ENCODE assay signal across 10 mouse cellular contexts in the genomic region with DNA sequence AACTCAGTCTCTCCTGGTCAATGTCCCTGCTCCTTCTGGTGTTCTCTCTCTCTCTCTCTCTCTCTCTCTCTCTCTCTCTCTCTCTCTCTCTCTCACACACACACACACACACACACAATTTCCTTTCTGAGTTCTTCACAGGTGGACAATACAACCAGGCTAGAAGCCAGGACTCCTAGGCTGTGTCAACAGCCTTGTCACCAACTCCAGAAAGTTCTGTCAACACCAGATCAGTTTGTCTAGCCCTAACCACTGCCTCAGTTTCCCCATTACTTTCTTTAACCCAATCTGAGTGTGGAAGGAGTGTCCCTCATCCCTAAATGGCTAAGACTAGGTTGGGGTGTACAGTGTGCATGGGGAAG. TPM values are rescaled to one million over a fixed set of nuclear protein-coding genes. Genes with fewer than 3 reads are reported as not detected.
DNase-seq lines count a peak whose midpoint lies in the region; ATAC-seq and TF ChIP-seq lines count a peak whose summit lies in the region.
"Had no signal": no experiment of that assay in that cellular context is flagged by ENCODE, and none has a peak within 500 bp of the region (broad histone marks: within the 10 kb centered on the region; RNA-seq: fewer than 3 reads in every experiment).

No protein-coding gene starts in this region.

- H3K27me3 ChIP-seq in kidney, embryonic 16.5 days (ENCODE audit: insufficient read depth, low read length), result peaks cover 25% of the 10 kb centered on the region; the same call in 1 of the 2 replicates
- peaks cover 50% of the 10 kb centered on the region for H3K27me3 ChIP-seq in limb, embryonic 12.5 days
- H3K27me3 ChIP-seq in neural tube, embryonic 14.5 days (ENCODE audit: control insufficient read depth, insufficient read depth, low read length), result peaks cover 18% of the 10 kb centered on the region
- H3K27me3 ChIP-seq: Patski had no signal

- peak overlapping the region; percentile 61 for H3K4me3 ChIP-seq in kidney, embryonic 16.5 days (ENCODE audit: low read length)
- H3K4me3 ChIP-seq in embryonic fibroblast, embryonic 13.5 days (ENCODE audit: insufficient read depth, low read length), result no peak overlapping the region
- H3K4me3 ChIP-seq in limb, embryonic 12.5 days (replicated peaks), result peak overlapping the region; percentile 57
- H3K4me3 ChIP-seq in neural tube, embryonic 14.5 days (ENCODE audit: low read depth, low read length), result peak overlapping the region; percentile 36

- no peak for TF ChIP-seq CTCF in embryonic fibroblast, embryonic 13.5 days (IDR thresholded peaks at IDR 0.05; ENCODE audit: borderline replicate concordance, insufficient read depth, low read length)

- H3K9me3 ChIP-seq in kidney, embryonic 16.5 days (ENCODE audit: low read length), result no peaks in the 10 kb centered on the region
- H3K9me3 ChIP-seq in limb, embryonic 12.5 days, result no peaks in the 10 kb centered on the region
- H3K9me3 ChIP-seq in neural tube, embryonic 14.5 days (ENCODE audit: control insufficient read depth, low read length), result no peaks in the 10 kb centered on the region

- H3K4me2 ChIP-seq in kidney, embryonic 16.5 days (replicated peaks; ENCODE audit: low read depth, low read length), result peak overlapping the region; percentile 89
- H3K4me2 ChIP-seq in limb, embryonic 12.5 days, result peak overlapping the region; percentile 87
- H3K4me2 ChIP-seq in neural tube, embryonic 14.5 days (ENCODE audit: low read depth, low read length), result peak overlapping the region; percentile 70

- H3K27ac ChIP-seq in kidney, embryonic 16.5 days (ENCODE audit: low read length), result no peak overlapping the region
- H3K27ac ChIP-seq in embryonic fibroblast, embryonic 13.5 days (ENCODE audit: insufficient read depth, low read length), result peak overlapping the region; percentile 91
- no peak overlapping the region for H3K27ac ChIP-seq in limb, embryonic 12.5 days
- no peak overlapping the region for H3K27ac ChIP-seq in neural tube, embryonic 14.5 days (ENCODE audit: low read depth, low read length)

- TF ChIP-seq POLR2A in embryonic fibroblast, embryonic 13.5 days (IDR thresholded peaks at IDR 0.05; ENCODE audit: low read depth, low read length), result no peak

- no peak for DNase-seq in kidney, postnatal 4 days
- no peak for DNase-seq in thymus, postnatal 4 days
- no peak for DNase-seq in T-cell, adult 2 months (ENCODE audit: low spot score)
- DNase-seq in cerebellum, postnatal 36 days, result no peak
- DNase-seq: kidney, adult 11 months had no signal

- H3K9ac ChIP-seq in kidney, embryonic 16.5 days (replicated peaks; ENCODE audit: low read length), result peak overlapping the region; percentile 69
- H3K9ac ChIP-seq in limb, embryonic 12.5 days (replicated peaks), result peak overlapping the region; percentile 68; the same call in 1 of the 2 replicates
- H3K9ac ChIP-seq in neural tube, embryonic 14.5 days (replicated peaks; ENCODE audit: low read depth, low read length), result no peak overlapping the region

- H3K4me1 ChIP-seq in kidney, embryonic 16.5 days (ENCODE audit: insufficient read depth, low read length), result peaks cover 47% of the 10 kb centered on the region
- H3K4me1 ChIP-seq in embryonic fibroblast, embryonic 13.5 days (ENCODE audit: control insufficient read depth, insufficient read depth, low read length), result peaks cover 24% of the 10 kb centered on the region
- H3K4me1 ChIP-seq in limb, embryonic 12.5 days (replicated peaks), result peaks cover 64% of the 10 kb centered on the region
- H3K4me1 ChIP-seq in neural tube, embryonic 14.5 days (ENCODE audit: control insufficient read depth, insufficient read depth, low read length), result peaks cover 11% of the 10 kb centered on the region; the same call in 1 of the 2 replicates

- H3K36me3 ChIP-seq in kidney, embryonic 16.5 days (ENCODE audit: insufficient read depth, low read length), result no peaks in the 10 kb centered on the region
- H3K36me3 ChIP-seq in limb, embryonic 12.5 days, result no peaks in the 10 kb centered on the region
- H3K36me3 ChIP-seq in neural tube, embryonic 14.5 days (ENCODE audit: control insufficient read depth, insufficient read depth, low read length), result no peaks in the 10 kb centered on the region

- ATAC-seq in kidney, embryonic 16.5 days (ENCODE audit: low FRiP score, low TSS enrichment), result no peak
- 0 out of 2 replicates have a peak, but pooled peaks have one; percentile 1 for ATAC-seq in limb, embryonic 12.5 days (ENCODE audit: insufficient number of reproducible peaks, insufficient read depth, low FRiP score, low TSS enrichment, low read depth)
- ATAC-seq in neural tube, embryonic 14.5 days (ENCODE audit: low read depth), result no peak

RNA-seq across cellular contexts. Expression of gene Flnc, which starts 0.4 kb away (rescaled TPM):
- 7.9 and 8.0 TPM in 2 replicates for polyA plus RNA-seq in kidney, embryonic 16.5 days (2015; fragmentation: Nextera tagmentation; extraction: Ambion mirVana)
- 107 and 151 TPM in 2 replicates for polyA plus RNA-seq in embryonic fibroblast, embryonic 13.5 days (2011; ENCODE audit: insufficient read length, low read depth, missing spikeins)
- polyA plus RNA-seq in limb, embryonic 12.5 days (2016; fragmentation: Nextera tagmentation; extraction: Ambion mirVana), result 10.8 and 13.9 TPM in 2 replicates
- polyA plus RNA-seq in neural tube, embryonic 14.5 days (2014; fragmentation: Nextera tagmentation; extraction: Ambion mirVana), result 4.9 and 5.0 TPM in 2 replicates

RNA-seq across cellular contexts. Expression of gene Atp6v1f, which starts 34.9 kb away (rescaled TPM):
- 302 and 320 TPM in 2 replicates for polyA plus RNA-seq in kidney, embryonic 16.5 days (2015; fragmentation: Nextera tagmentation; extraction: Ambion mirVana)
- 131 and 136 TPM in 2 replicates for polyA plus RNA-seq in embryonic fibroblast, embryonic 13.5 days (2011; ENCODE audit: insufficient read length, low read depth, missing spikeins)
- polyA plus RNA-seq in limb, embryonic 12.5 days (2016; fragmentation: Nextera tagmentation; extraction: Ambion mirVana), result 208 and 216 TPM in 2 replicates
- polyA plus RNA-seq in neural tube, embryonic 14.5 days (2014; fragmentation: Nextera tagmentation; extraction: Ambion mirVana), result 281 and 350 TPM in 2 replicates

RNA-seq across cellular contexts. Expression of gene Ccdc136, which starts 36.5 kb away (rescaled TPM):
- 20.2 and 23.3 TPM in 2 replicates for polyA plus RNA-seq in kidney, embryonic 16.5 days (2015; fragmentation: Nextera tagmentation; extraction: Ambion mirVana)
- 25.1 and 26.7 TPM in 2 replicates for polyA plus RNA-seq in embryonic fibroblast, embryonic 13.5 days (2011; ENCODE audit: insufficient read length, low read depth, missing spikeins)
- polyA plus RNA-seq in limb, embryonic 12.5 days (2016; fragmentation: Nextera tagmentation; extraction: Ambion mirVana), result 31.8 and 40.1 TPM in 2 replicates
- polyA plus RNA-seq in neural tube, embryonic 14.5 days (2014; fragmentation: Nextera tagmentation; extraction: Ambion mirVana), result 55.7 and 69.1 TPM in 2 replicates

RNA-seq across cellular contexts. Expression of gene Atp6v1fnb, which starts 38.6 kb away (rescaled TPM):
- 0.30 and 0.37 TPM in 2 replicates for polyA plus RNA-seq in kidney, embryonic 16.5 days (2015; fragmentation: Nextera tagmentation; extraction: Ambion mirVana)
- polyA plus RNA-seq in embryonic fibroblast, embryonic 13.5 days (2011; ENCODE audit: insufficient read length, low read depth, missing spikeins), result not detected in 2 replicates
- polyA plus RNA-seq in limb, embryonic 12.5 days (2016; fragmentation: Nextera tagmentation; extraction: Ambion mirVana), result 0.64 TPM in 1 of 2 replicates, not detected in the other
- polyA plus RNA-seq in neural tube, embryonic 14.5 days (2014; fragmentation: Nextera tagmentation; extraction: Ambion mirVana), result 0.55 and 0.70 TPM in 2 replicates
- polyA plus RNA-seq: Patski had no signal

RNA-seq across cellular contexts. Expression of gene Opn1sw, which starts 44.4 kb away (rescaled TPM):
- 0.44 and 0.79 TPM in 2 replicates for polyA plus RNA-seq in kidney, embryonic 16.5 days (2015; fragmentation: Nextera tagmentation; extraction: Ambion mirVana)
- 0.40 and 0.78 TPM in 2 replicates for polyA plus RNA-seq in embryonic fibroblast, embryonic 13.5 days (2011; ENCODE audit: insufficient read length, low read depth, missing spikeins)
- polyA plus RNA-seq in limb, embryonic 12.5 days (2016; fragmentation: Nextera tagmentation; extraction: Ambion mirVana), result 0.31 and 1.1 TPM in 2 replicates
- 0.37 and 1.6 TPM in 2 replicates for polyA plus RNA-seq in neural tube, embryonic 14.5 days (2014; fragmentation: Nextera tagmentation; extraction: Ambion mirVana)
